In the genomic region with DNA sequence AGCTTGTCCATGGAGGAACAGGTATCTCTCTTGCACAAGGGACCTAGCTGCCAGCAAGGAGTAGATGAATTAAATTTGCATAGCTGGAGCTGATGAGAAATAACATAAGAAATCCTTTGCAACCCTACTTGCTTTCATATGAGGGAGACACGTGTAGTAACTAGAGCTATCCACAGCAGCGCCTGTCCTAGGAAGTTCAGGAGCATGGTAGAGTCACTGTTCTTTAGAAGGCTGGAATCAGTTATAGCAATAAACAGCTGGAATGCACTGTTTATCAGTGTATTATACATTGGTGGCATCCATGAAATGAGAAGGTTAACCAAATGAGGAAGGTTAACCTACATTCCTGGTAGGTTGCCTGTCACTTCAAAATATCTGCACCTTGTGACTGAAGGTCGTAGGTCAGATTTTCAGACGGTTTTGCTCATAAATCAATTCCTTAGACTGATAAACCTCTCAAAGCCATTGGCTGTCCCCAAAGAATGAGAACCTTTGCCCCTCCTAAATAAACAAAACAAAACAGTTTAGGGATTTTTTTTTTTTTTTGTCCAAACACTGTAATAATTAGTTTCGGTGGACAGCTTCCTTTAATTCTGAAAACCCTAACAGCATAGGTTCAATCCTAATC, we compare ENCODE assay signal across 14 mouse cellular contexts.
"Had no signal": no experiment of that assay in that cellular context is flagged by ENCODE, and none has a peak within 500 bp of the region (broad histone marks: within the 10 kb centered on the region; RNA-seq: fewer than 3 reads in every experiment).

No protein-coding gene starts in this region.

- H3K4me3 ChIP-seq: kidney, embryonic 15.5 days; limb, embryonic 12.5 days; limb, embryonic 15.5 days; liver, embryonic 15.5 days; midbrain, embryonic 12.5 days; midbrain, embryonic 15.5 days; neural tube, embryonic 13.5 days had no signal

- H3K9ac ChIP-seq: kidney, embryonic 15.5 days; limb, embryonic 12.5 days; limb, embryonic 15.5 days; liver, embryonic 15.5 days; lung, embryonic 14.5 days; midbrain, embryonic 12.5 days; midbrain, embryonic 15.5 days; neural tube, embryonic 13.5 days had no signal

- ATAC-seq: lung, postnatal 0 days had no signal

- H3K4me2 ChIP-seq: kidney, embryonic 15.5 days; limb, embryonic 12.5 days; limb, embryonic 15.5 days; liver, embryonic 15.5 days; lung, embryonic 14.5 days; midbrain, embryonic 12.5 days; midbrain, embryonic 15.5 days; neural tube, embryonic 13.5 days had no signal

- H3K4me1 ChIP-seq: liver, embryonic 15.5 days; midbrain, embryonic 12.5 days; midbrain, embryonic 15.5 days had no signal

- H3K36me3 ChIP-seq: kidney, embryonic 15.5 days; limb, embryonic 12.5 days; limb, embryonic 15.5 days; liver, embryonic 15.5 days; midbrain, embryonic 12.5 days; midbrain, embryonic 15.5 days; neural tube, embryonic 13.5 days had no signal

- H3K27me3 ChIP-seq: kidney, embryonic 15.5 days; limb, embryonic 12.5 days; limb, embryonic 15.5 days; liver, embryonic 15.5 days; midbrain, embryonic 15.5 days; neural tube, embryonic 13.5 days had no signal

- H3K27ac ChIP-seq: kidney, embryonic 15.5 days; limb, embryonic 12.5 days; limb, embryonic 15.5 days; liver, embryonic 15.5 days; macrophage; midbrain, embryonic 12.5 days; midbrain, embryonic 15.5 days; neural tube, embryonic 13.5 days had no signal

- DNase-seq: kidney, postnatal 10 days; left cerebral cortex, postnatal 4 days; thymus, adult 18-20 months; thymus, postnatal 36 days had no signal

- H3K9me3 ChIP-seq: kidney, embryonic 15.5 days; limb, embryonic 12.5 days; limb, embryonic 15.5 days; liver, embryonic 15.5 days; midbrain, embryonic 12.5 days; midbrain, embryonic 15.5 days; neural tube, embryonic 13.5 days had no signal
